Mouse (Mus musculus) erythroid progenitor cell, adult 5-6 weeks (primary cell): ENCODE measurements around the gene Gipc2. TPM values are rescaled to one million over a fixed set of nuclear protein-coding genes. Genes with fewer than 3 reads are reported as not detected.

Experiments used
- ATAC-seq: replicated peaks from 2 replicates; pipeline ENCODE4 v1.8.0; 2016; ENCODE audit warnings: moderate number of reproducible peaks, mild to moderate bottlenecking, moderate TSS enrichment, inconsistent platforms; ENCODE audit not compliant: poor library complexity, low FRiP score, severe bottlenecking
- total RNA-seq, 2 experiments: library from RNA; stranded (forward) in 1 of 2; stranded (reverse) in 1 of 2; fragments of 150-400 nt in 1 of 2; fragments of 186-747, 209-891 nt in 1 of 2; gene quantifications; 2 replicates each; pipeline versions ENCODE4 v1.2.3 to v1.2.4; 2015 to 2017; ENCODE audit warnings: low replicate concordance in 2 of 2

The Gipc2 gene
- total RNA-seq, 2 experiments from 2014 or later, result not detected

- ATAC-seq, result peak; percentile 67
These were observed 25.8 kb upstream of the Gipc2 start for GRCm38 (mm10) chr3:152191791-152192237.

- 0 out of 2 replicates have a peak, but pooled peaks have one; percentile 29 for ATAC-seq
These were observed 24.8 kb upstream of the Gipc2 start for GRCm38 (mm10) chr3:152190679-152191477.

DNA sequence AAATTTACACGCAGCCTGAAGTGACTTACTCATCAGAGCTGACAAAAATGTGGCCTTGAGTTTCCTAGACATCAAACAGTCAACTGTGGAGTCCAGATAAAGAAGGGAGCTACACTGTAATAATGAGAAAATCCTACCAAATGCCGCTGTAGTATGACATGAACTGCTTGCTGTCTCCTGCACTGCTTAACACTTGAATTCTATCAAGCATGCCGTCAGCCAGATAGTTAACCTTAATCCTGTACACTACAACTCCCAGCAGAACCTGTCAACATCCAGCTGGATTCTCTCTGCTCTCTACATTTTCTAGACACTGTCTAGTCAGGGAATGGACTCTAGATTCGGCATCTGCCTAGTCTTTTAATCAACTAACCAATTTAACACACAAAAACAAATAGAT, 23.3 kb upstream of the Gipc2 start:
- no peak for ATAC-seq

DNA sequence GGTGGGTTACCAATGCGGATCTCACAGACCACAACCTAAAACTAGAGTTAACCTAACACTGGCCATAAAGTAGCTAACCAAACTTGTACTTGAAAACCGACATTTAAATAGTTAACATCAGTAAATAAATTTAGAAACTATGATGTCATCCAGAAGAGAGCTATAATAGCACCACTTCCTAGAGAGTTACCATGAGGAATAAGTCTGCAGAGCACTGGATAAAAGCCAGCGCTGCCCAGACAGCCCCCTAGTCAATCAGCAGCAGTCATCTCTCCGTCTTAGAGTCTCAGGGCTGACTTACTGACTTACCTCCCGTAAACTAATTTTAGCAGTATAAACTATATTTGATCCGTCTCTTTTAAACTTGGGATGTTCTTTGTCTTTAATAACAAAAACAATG, 20.1 kb upstream of the Gipc2 start:
- no peak for ATAC-seq

DNA sequence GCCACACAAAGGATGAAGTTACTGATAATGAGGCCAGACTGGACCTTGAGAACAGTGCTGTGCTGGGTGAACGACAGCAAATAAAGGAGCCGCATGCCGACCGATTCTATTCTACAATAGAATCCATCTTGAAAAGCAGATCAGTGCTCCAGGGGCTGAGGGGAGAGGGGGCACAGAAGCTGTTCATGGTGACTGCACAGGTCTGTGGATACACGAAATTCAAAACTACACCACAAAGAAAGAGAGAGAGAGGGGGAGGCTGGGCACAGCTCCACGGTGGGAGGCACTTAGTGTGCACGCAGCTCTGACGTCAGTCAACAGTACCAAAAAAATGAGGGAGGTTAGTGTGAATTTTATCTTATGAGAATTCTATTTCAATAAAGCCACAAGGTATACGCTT, 17.5 kb upstream of the Gipc2 start:
- ATAC-seq, result no peak

DNA sequence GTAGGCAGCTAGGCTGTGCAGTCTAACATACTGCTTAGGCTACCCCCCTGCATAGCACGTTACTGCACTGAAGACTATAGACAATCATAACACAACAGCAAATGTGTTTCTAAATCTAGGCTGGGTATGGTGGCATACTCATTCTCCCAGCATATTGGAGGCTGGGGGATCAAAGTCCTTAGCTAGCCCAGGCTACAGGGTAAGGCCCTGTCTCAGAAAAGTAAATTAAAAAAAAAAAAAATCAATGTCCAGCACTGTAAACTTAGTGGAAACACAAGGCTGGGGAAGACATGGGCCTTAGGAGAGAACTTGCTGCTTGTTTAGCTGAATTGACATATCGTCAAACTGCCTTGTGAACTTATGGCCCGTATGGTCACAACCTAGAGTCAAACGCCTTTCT, 14.6 kb upstream of the Gipc2 start:
- no peak for ATAC-seq

DNA sequence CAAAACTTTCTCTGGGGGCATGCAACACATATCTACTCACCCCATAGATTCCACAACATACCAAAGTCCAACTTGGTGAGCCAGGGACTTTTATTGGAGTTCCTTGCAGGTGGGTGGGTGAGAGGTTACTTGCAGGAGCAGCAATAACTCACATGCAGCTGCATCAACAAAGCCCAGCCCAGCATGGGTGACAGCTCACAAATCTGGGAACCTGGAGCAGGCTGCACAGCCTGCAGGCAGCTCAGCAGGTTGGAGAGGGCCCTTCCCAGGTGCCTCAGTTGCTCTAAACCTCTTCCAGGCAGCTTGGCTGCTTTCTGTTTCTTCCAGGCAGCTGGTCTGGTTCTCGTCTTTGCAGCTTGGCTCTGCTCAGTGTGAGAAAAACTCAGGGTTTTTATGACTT, 13.3 kb upstream of the Gipc2 start:
- ATAC-seq, result no peak

DNA sequence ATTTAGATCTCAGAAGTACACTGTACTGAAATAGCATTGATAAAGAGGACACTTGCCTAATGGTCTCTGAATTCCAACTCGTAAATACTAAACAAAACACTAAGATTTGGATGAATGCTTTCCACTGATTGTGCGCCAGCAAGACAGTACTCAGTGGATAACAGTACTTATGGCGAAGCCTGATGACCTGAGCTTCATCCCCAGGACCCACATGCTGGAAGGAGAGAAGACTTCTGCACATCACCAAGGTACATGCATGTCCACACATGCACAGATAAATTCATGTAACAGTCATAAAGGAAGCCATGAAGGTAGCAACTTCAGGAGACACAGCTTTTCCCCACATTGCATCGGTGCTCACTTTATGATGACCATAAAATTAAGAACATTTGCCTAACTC, 12.8 kb upstream of the Gipc2 start:
- ATAC-seq, result no peak

GRCm38 (mm10) chr3:152172322-152172935, 6.4 kb upstream of the Gipc2 start:
- no peak for ATAC-seq

- no peak for ATAC-seq
These were observed 5.8 kb upstream of the Gipc2 start for GRCm38 (mm10) chr3:152171862-152172261.

GRCm38 (mm10) chr3:152171236-152171635, 5.2 kb upstream of the Gipc2 start:
- no peak for ATAC-seq

GRCm38 (mm10) chr3:152170407-152170806, 4.4 kb upstream of the Gipc2 start:
- ATAC-seq, result no peak

DNA sequence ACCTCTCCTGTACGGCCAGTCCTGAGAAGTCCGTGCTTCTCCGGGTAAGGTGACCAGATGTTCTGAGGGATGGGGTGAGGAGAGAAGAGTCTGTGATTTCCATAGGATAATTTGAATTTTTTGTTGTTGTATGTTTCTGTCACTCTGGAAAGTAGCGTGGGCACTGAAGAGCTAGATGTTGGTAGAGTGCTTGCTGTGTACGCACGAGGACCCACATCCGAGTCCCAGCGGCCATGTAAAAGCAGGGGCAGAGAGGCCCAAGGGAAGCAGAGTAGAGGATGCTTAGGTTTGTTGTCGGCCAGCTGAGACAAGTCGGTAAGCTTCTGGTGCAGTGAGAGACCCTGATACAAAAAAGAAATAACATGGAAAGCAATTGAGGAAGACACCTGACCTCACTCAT, 2.0 kb upstream of the Gipc2 start:
- no peak for ATAC-seq

DNA sequence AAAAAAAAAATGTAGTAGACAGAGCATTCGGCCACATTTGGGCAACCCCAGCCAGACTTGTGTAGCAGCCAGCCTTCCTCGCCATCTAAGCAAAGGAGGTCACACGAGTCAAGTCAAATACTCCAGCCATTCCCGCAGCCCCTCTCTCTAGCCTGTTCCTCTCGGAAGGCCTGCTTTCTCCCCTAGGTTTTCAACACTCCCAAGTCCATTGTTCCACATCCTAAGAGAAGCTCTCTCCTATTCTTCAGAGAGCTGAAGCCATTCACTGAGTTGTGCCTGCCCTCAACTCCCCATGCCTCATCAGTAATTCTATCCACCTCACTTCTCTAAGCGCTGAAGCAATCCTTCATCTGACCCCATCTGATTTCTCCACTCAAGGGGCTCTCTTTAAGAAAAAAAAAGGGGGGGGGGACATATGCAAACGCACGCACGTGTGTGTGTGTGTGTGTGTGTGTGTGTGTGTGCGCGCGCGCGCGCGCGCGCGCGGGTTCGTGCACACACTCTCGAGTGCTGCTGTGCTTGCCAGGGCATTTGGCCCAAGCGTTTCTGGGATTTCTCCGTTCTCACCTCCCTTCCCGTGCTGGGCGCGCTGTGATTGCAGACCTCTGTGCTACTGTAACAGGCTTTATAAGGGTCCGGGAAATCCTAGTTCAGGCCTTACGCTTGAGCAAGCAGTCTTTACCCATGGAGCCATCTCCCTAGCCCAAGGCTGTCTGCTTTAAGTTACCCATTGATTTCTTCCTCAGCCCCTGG, 845 bp upstream of the Gipc2 start:
- ATAC-seq, result no peak

DNA sequence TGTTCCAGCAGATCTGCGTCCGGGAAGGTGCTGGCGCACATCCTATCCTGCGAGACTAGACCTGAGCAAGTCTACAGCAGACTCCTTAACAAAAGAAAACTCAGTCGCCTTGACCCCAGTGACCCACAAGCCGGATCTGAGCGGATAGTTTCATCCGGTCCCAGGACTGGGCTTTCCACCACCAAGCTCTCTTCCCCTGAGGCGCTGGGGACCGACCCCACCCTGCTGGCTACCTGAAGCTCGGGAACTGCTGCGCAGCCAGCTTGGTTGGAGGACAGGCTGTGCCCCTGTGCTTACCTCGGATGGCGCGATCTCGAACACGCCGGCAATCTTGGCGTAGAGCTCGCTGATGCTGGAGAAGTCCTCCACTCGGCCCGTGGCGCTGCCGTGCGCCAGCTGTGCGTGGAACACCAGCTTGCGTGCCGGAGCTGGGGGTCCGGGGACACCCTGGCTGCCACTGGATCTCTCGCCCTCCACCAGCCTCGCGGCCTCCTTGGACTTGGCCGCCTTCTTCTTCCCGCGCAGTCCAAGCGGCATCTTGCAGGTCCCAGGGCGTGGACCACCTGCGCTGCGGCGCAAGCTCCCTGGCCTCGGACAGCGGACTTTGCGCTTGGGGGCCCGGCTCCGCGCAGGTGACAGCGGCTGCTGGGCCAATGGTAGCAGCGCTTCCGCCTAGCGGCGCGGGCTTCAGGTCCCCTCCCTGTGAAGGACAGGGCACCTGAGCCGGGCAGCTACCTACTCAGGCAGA, 505 bp downstream of the Gipc2 start:
- no peak for ATAC-seq

GRCm38 (mm10) chr3:152165014-152165350, 1.0 kb downstream of the Gipc2 start:
- ATAC-seq, result no peak

DNA sequence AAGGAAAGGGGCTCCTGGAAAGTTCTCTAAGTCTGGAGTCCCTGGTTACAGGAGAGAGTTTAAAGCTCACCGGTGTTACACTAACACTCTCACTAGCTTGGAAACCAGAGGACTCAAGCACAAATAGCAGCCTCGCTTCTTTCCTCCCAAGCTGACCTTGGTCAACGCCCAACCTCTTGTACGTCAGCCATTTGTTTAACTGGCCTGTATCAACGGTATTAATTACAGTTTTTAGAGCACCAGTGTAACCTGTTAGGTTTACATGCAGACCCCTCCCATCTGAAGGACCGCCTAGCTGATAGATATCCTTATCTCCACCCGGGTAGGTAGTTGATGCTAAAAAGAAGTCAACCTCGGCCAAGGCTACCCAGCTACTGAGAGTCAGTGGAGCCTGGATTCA, 2.7 kb downstream of the Gipc2 start:
- no peak for ATAC-seq

GRCm38 (mm10) chr3:152160607-152161006, 5.4 kb downstream of the Gipc2 start:
- ATAC-seq, result peak; percentile 65

DNA sequence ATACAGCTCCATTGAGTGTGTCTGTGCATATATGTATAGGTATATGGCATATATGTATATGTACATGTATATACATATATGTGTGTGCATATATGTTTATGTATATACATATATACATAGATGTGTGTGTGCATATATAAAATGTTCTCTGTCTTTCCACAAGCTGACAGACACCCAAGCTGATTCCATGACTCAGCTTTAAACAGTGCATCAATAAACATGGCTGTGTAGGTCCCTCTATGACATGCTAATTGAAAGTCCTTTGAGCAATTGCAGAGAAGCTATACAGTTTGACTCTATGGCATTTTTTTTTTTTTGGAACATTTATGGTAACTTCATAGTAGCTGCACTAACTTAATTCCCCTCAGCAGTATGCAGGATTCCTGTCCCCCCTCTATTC, 6.7 kb downstream of the Gipc2 start:
- ATAC-seq, result no peak
